Mouse (Mus musculus): ENCODE data around the gene Dpp10.

- TF ChIP-seq POLR2A (IDR thresholded peaks at IDR 0.05; ENCODE audit: borderline replicate concordance, extremely low read depth, insufficient read depth, insufficient read length, poor library complexity, severe bottlenecking): no peak
- no peak for TF ChIP-seq CTCF (IDR thresholded peaks at IDR 0.05; ENCODE audit: borderline replicate concordance, extremely low read depth, insufficient read depth, insufficient read length)
These were observed 460.5 kb downstream of the Dpp10 start for GRCm38 (mm10) chr1:123584857-123585256.

Data from brain, embryonic 14.5 days (tissue).